Mouse (Mus musculus) stomach, embryonic 16.5 days (tissue): ENCODE results near the gene Glrb. TPM values are rescaled to one million over a fixed set of nuclear protein-coding genes. Genes with fewer than 3 reads are reported as not detected.

ENCODE experiments used
- polyA plus RNA-seq: library from polyadenylated mRNA; unstranded; fragments of >200 nt; fragmentation: Nextera tagmentation; extraction: Ambion mirVana; gene quantifications from 2 replicates; pipeline ENCODE4 v1.2.1, GENCODE M21; 2015

Gene Glrb
- polyA plus RNA-seq, 1 experiment from 2014 or later, result 3.1 TPM

Other genes with a start within 250 kb of the Glrb start
- 2.8 and 3.1 TPM in 2 replicates for gene Gria2, start 110.8 kb downstream of the Glrb start, polyA plus RNA-seq
- gene Pdgfc, start 122.8 kb upstream of the Glrb start, polyA plus RNA-seq, result 15.5 and 16.2 TPM in 2 replicates